Mouse (Mus musculus) liver, postnatal 0 days (tissue): ENCODE results near the gene E130311K13Rik. TPM values are rescaled to one million over a fixed set of nuclear protein-coding genes. Genes with fewer than 3 reads are reported as not detected.

Source experiments
- ATAC-seq: fragments of 200-750 bp; cut with Nextera tagmentation; 2 replicates; pipeline ENCODE4 v1.8.0; 2017; ENCODE audit warnings: mild to moderate bottlenecking, moderate library complexity
- DNase-seq: peaks from one replicate; pipeline ENCODE4 v3.0.0-alpha.2; 2016
- H3K27ac ChIP-seq: fragments of 300-500 bp; sonication (generic); 2 replicates; pipeline ENCODE4 v1.5.1; 2014; ENCODE audit warnings: antibody characterized with exemption, moderate library complexity, mild to moderate bottlenecking, low read depth
- H3K27me3 ChIP-seq: fragments of 300-500 bp; sonication (generic); 2 replicates; pipeline ENCODE4 v1.6.1; 2014; ENCODE audit warnings: low read length, control low read depth, mixed read lengths; ENCODE audit not compliant: insufficient read depth
- H3K36me3 ChIP-seq: fragments of 300-500 bp; sonication (generic); replicated peaks from 2 replicates; pipeline ENCODE4 v1.6.1; 2014; ENCODE audit warnings: mild to moderate bottlenecking, control low read depth, low read length, moderate library complexity, mixed read lengths; ENCODE audit not compliant: insufficient read depth
- H3K4me1 ChIP-seq: fragments of 300-500 bp; sonication (generic); 2 replicates; pipeline ENCODE4 v1.6.1; 2014; ENCODE audit warnings: antibody characterized with exemption, mild to moderate bottlenecking, control low read depth; ENCODE audit not compliant: insufficient read depth
- H3K4me2 ChIP-seq: fragments of 300-500 bp; sonication (generic); 2 replicates; pipeline ENCODE4 v1.6.1; 2014; ENCODE audit warnings: low read depth, mild to moderate bottlenecking, low read length, moderate library complexity, mixed read lengths
- H3K4me3 ChIP-seq: fragments of 300-500 bp; sonication (generic); 2 replicates; pipeline ENCODE4 v1.5.1; 2014; ENCODE audit warnings: low read depth, low read length
- H3K9ac ChIP-seq: fragments of 300-500 bp; sonication (generic); replicated peaks from 2 replicates; pipeline ENCODE4 v1.6.1; 2014; ENCODE audit warnings: mild to moderate bottlenecking, moderate library complexity
- H3K9me3 ChIP-seq: fragments of 300-500 bp; sonication (generic); 2 replicates; pipeline ENCODE4 v1.6.1; 2016; ENCODE audit warnings: mild to moderate bottlenecking, control low read depth, low read length, mixed read lengths
- CTCF ChIP-seq: sonication (generic); IDR thresholded peaks from 2 replicates; pipeline ENCODE4 v1.5.1; 2016; ENCODE audit warnings: antibody characterized with exemption, low read depth
- EP300 ChIP-seq: IDR thresholded peaks from 2 replicates; pipeline ENCODE4 v1.6.1; 2016; ENCODE audit warnings: antibody characterized with exemption, low read depth, mild to moderate bottlenecking
- WGBS: fragments of 180-500 bp; shearing (Covaris S2); extraction: QIAGEN DNeasy Blood & Tissue Kit; methylation state at CpG from one replicate; pipeline ENCODE4 v1.1.7; 2014; ENCODE audit not compliant: insufficient replicate concordance; 5-methylcytosine and 5-hydroxymethylcytosine counted together
- polyA plus RNA-seq: library from polyadenylated mRNA; unstranded; fragments of >200 nt; fragmentation: Nextera tagmentation; extraction: Ambion mirVana; gene quantifications from 2 replicates; pipeline ENCODE4 v1.2.1, GENCODE M21; 2015

E130311K13Rik gene
- polyA plus RNA-seq, 1 experiment from 2014 or later = 3.2 TPM

GRCm38 (mm10) chr3:63897177-63897576 is 32.1 kb downstream of the E130311K13Rik start:
- DNase-seq (no peak), ATAC-seq (no peak)
- Histone ChIP-seq H3K27ac (no peak overlapping the region), H3K36me3 (no peaks in the 10 kb centered on the region), H3K9me3 (no peaks in the 10 kb centered on the region), H3K9ac (no peak overlapping the region), H3K4me3 (no peak overlapping the region), H3K4me1 (peaks cover 6% of the 10 kb centered on the region), H3K27me3 (peaks cover 9% of the 10 kb centered on the region), H3K4me2 (no peak overlapping the region)
- TF ChIP-seq EP300 (no peak), CTCF (no peak)
- WGBS = 28% methylated on average over 1 of the region's 1 CpGs

- no peak for TF ChIP-seq EP300
- no peak for TF ChIP-seq CTCF
- ATAC-seq (no peak), DNase-seq (no peak)
- Histone ChIP-seq H3K27me3 (peaks cover 9% of the 10 kb centered on the region), H3K9me3 (no peaks in the 10 kb centered on the region), H3K36me3 (no peaks in the 10 kb centered on the region), H3K9ac (no peak overlapping the region), H3K4me2 (no peak overlapping the region), H3K27ac (no peak overlapping the region), H3K4me3 (no peak overlapping the region), H3K4me1 (peaks cover 6% of the 10 kb centered on the region)
- WGBS = 81% methylated on average over 4 of the region's 4 CpGs
Observed at GRCm38 (mm10) chr3:63896303-63896702, 33.0 kb downstream of the E130311K13Rik start.

GRCm38 (mm10) chr3:63895786-63896185 is 33.5 kb downstream of the E130311K13Rik start:
- TF ChIP-seq CTCF (no peak), EP300 (no peak)
- no peak overlapping the region for H3K4me2 ChIP-seq
- H3K4me3 ChIP-seq = no peak overlapping the region
- no peak overlapping the region for H3K9ac ChIP-seq
- no peaks in the 10 kb centered on the region for H3K36me3 ChIP-seq
- ATAC-seq (no peak), DNase-seq (no peak)
- H3K27me3 ChIP-seq = peaks cover 9% of the 10 kb centered on the region
- H3K27ac ChIP-seq = no peak overlapping the region
- 65% methylated on average over 2 of the region's 2 CpGs for WGBS
- peaks cover 6% of the 10 kb centered on the region for H3K4me1 ChIP-seq
- no peaks in the 10 kb centered on the region for H3K9me3 ChIP-seq

GRCm38 (mm10) chr3:63893677-63894076 is 35.6 kb downstream of the E130311K13Rik start:
- no peaks in the 10 kb centered on the region for H3K36me3 ChIP-seq
- TF ChIP-seq EP300 = no peak
- TF ChIP-seq CTCF = no peak
- WGBS = 14% methylated on average over 7 of the region's 7 CpGs
- H3K9ac ChIP-seq = no peak overlapping the region
- peaks cover 2% of the 10 kb centered on the region; the same call in 1 of the 2 replicates for H3K4me1 ChIP-seq
- H3K27me3 ChIP-seq = peaks cover under 1% of the 10 kb centered on the region
- no peak overlapping the region for H3K27ac ChIP-seq
- no peak for ATAC-seq
- no peak overlapping the region for H3K4me3 ChIP-seq
- DNase-seq = no peak
- no peaks in the 10 kb centered on the region for H3K9me3 ChIP-seq
- H3K4me2 ChIP-seq = peak overlapping the region; percentile 38; the same call in 1 of the 2 replicates

GRCm38 (mm10) chr3:63892154-63892553 is 37.1 kb downstream of the E130311K13Rik start:
- Histone ChIP-seq H3K4me3 (no peak overlapping the region), H3K36me3 (no peaks in the 10 kb centered on the region), H3K27ac (no peak overlapping the region), H3K4me2 (no peak overlapping the region), H3K9ac (no peak overlapping the region), H3K9me3 (no peaks in the 10 kb centered on the region), H3K27me3 (no peaks in the 10 kb centered on the region), H3K4me1 (no peaks in the 10 kb centered on the region)
- ATAC-seq (no peak), DNase-seq (no peak)
- 62% methylated on average over 3 of the region's 3 CpGs for WGBS
- TF ChIP-seq CTCF = no peak
- TF ChIP-seq EP300 = no peak

- DNase-seq (no peak), ATAC-seq (no peak)
- no peak for TF ChIP-seq CTCF
- no peak for TF ChIP-seq EP300
- no peak overlapping the region for H3K9ac ChIP-seq
- H3K27ac ChIP-seq = no peak overlapping the region
- H3K4me2 ChIP-seq = no peak overlapping the region
- no peaks in the 10 kb centered on the region for H3K9me3 ChIP-seq
- H3K4me1 ChIP-seq = no peaks in the 10 kb centered on the region
- H3K36me3 ChIP-seq = no peaks in the 10 kb centered on the region
- H3K27me3 ChIP-seq = no peaks in the 10 kb centered on the region
- WGBS = 56% methylated on average over 2 of the region's 2 CpGs
- H3K4me3 ChIP-seq = no peak overlapping the region
Observed at GRCm38 (mm10) chr3:63881065-63881464, 48.2 kb downstream of the E130311K13Rik start.
